Mouse (Mus musculus) frontal cortex, postnatal 25 days (tissue): ENCODE data around the gene Snx29.
"Not testable (repeated sequence)": the region's sequence is repeated elsewhere in the genome, so short reads cannot be mapped to it uniquely, and the experiment has no call there.

Experiments used
- DNase-seq, 2 experiments: peaks; one replicate each; pipeline ENCODE4 v3.0.0; 2022; ENCODE audit warnings: low spot score in 2 of 2

Snx29 gene

GRCm38 (mm10) chr16:11494895-11495294, 172.2 kb downstream of the Snx29 start:
- no peak for DNase-seq

GRCm38 (mm10) chr16:11495923-11496616, 173.4 kb downstream of the Snx29 start:
- no peak for DNase-seq

GRCm38 (mm10) chr16:11496721-11497120, 174.0 kb downstream of the Snx29 start:
- DNase-seq: no peak

- no peak for DNase-seq
Measured at GRCm38 (mm10) chr16:11500061-11500460, 177.4 kb downstream of the Snx29 start.

- DNase-seq: no peak
Measured at GRCm38 (mm10) chr16:11501138-11501537, 178.4 kb downstream of the Snx29 start.

GRCm38 (mm10) chr16:11501611-11502010, 178.9 kb downstream of the Snx29 start:
- DNase-seq: no peak

- DNase-seq: no peak
Measured at GRCm38 (mm10) chr16:11504666-11505491, 182.2 kb downstream of the Snx29 start.

- no peak for DNase-seq
Measured at GRCm38 (mm10) chr16:11505492-11506176, 182.9 kb downstream of the Snx29 start.

GRCm38 (mm10) chr16:11507188-11507731, 184.6 kb downstream of the Snx29 start:
- no peak for DNase-seq

- DNase-seq: no peak
Measured at GRCm38 (mm10) chr16:11508341-11508740, 185.6 kb downstream of the Snx29 start.

GRCm38 (mm10) chr16:11510416-11510815, 187.7 kb downstream of the Snx29 start:
- DNase-seq: no peak

- DNase-seq: no peak
Measured at GRCm38 (mm10) chr16:11510854-11511253, 188.1 kb downstream of the Snx29 start.

GRCm38 (mm10) chr16:11511696-11512095, 189.0 kb downstream of the Snx29 start:
- not testable (repeated sequence) for DNase-seq

GRCm38 (mm10) chr16:11516681-11517080, 194.0 kb downstream of the Snx29 start:
- no peak for DNase-seq

GRCm38 (mm10) chr16:11517385-11517784, 194.7 kb downstream of the Snx29 start:
- no peak for DNase-seq

- no peak for DNase-seq
Measured at GRCm38 (mm10) chr16:11518803-11519498, 196.2 kb downstream of the Snx29 start.

GRCm38 (mm10) chr16:11526104-11526786, 203.5 kb downstream of the Snx29 start:
- no peak for DNase-seq

- peak in 1 of 2 experiments; percentile 40 for DNase-seq
Measured at GRCm38 (mm10) chr16:11526996-11527395, 204.3 kb downstream of the Snx29 start.

- DNase-seq: no peak
Measured at GRCm38 (mm10) chr16:11530466-11531194, 207.9 kb downstream of the Snx29 start.

- DNase-seq: no peak
Measured at GRCm38 (mm10) chr16:11531441-11531840, 208.7 kb downstream of the Snx29 start.
